Mouse (Mus musculus) testis, adult 2 months (tissue): ENCODE data around the gene Psmb9.
"Not testable (repeated sequence)": the region's sequence is repeated elsewhere in the genome, so short reads cannot be mapped to it uniquely, and the experiment has no call there.

Source experiments
- CTCF ChIP-seq: fragments of 200-500 bp; IDR thresholded peaks from 2 replicates; pipeline ENCODE4 v1.5.1; 2012; ENCODE audit warnings: low read depth, mild to moderate bottlenecking, inconsistent platforms, low read length, moderate library complexity; ENCODE audit not compliant: control insufficient read depth, insufficient read depth, insufficient replicate concordance
- POLR2A ChIP-seq: fragments of 200-500 bp; IDR thresholded peaks from 2 replicates; pipeline ENCODE4 v1.6.1; 2012; ENCODE audit warnings: low read depth, mild to moderate bottlenecking, inconsistent platforms, low read length, moderate library complexity; ENCODE audit not compliant: control insufficient read depth

GRCm38 (mm10) chr17:34219096-34219495, 31.5 kb upstream of the Psmb9 start:
- TF ChIP-seq CTCF, result peak; percentile 79; the same call in 1 of the 2 replicates
- not testable (repeated sequence) for TF ChIP-seq POLR2A
